Mouse (Mus musculus) forelimb bud, embryonic 11.5 days (tissue): ENCODE measurements around the gene Arhgap45.
A peak's percentile ranks its signal among the peaks of the same experiment; 100 is the strongest.

Experiments
- DNase-seq: peaks from one replicate; pipeline ENCODE4 v3.0.0-alpha.2; 2012; ENCODE audit warnings: low read depth, low spot score

The Arhgap45 gene

GRCm38 (mm10) chr10:80015583-80015982 lies 870 bp upstream of the Arhgap45 start:
- no peak for DNase-seq

GRCm38 (mm10) chr10:80016931-80017330 lies 478 bp downstream of the Arhgap45 start:
- DNase-seq: no peak

GRCm38 (mm10) chr10:80017361-80017760 lies 908 bp downstream of the Arhgap45 start:
- DNase-seq: no peak

- no peak for DNase-seq
These were observed 1.3 kb downstream of the Arhgap45 start for GRCm38 (mm10) chr10:80017771-80018170.

- DNase-seq: no peak
These were observed 2.4 kb downstream of the Arhgap45 start for GRCm38 (mm10) chr10:80018739-80019297.

- DNase-seq: peak; percentile 59
These were observed 3.1 kb downstream of the Arhgap45 start for GRCm38 (mm10) chr10:80019471-80020131.

- no peak for DNase-seq
These were observed 3.7 kb downstream of the Arhgap45 start for GRCm38 (mm10) chr10:80020191-80020590.

- DNase-seq: no peak
These were observed 4.3 kb downstream of the Arhgap45 start for GRCm38 (mm10) chr10:80020603-80021319.

GRCm38 (mm10) chr10:80021320-80021641 lies 4.8 kb downstream of the Arhgap45 start:
- no peak for DNase-seq

- DNase-seq: no peak
These were observed 5.7 kb downstream of the Arhgap45 start for GRCm38 (mm10) chr10:80022164-80022563.

- DNase-seq: no peak
These were observed 6.4 kb downstream of the Arhgap45 start for GRCm38 (mm10) chr10:80022806-80023205.

- DNase-seq: no peak
These were observed 7.3 kb downstream of the Arhgap45 start for GRCm38 (mm10) chr10:80023758-80024157.

GRCm38 (mm10) chr10:80024229-80025043 lies 8.0 kb downstream of the Arhgap45 start:
- DNase-seq: no peak

GRCm38 (mm10) chr10:80025044-80025347 lies 8.5 kb downstream of the Arhgap45 start:
- no peak for DNase-seq

- DNase-seq: no peak
These were observed 9.0 kb downstream of the Arhgap45 start for GRCm38 (mm10) chr10:80025463-80025862.

- no peak for DNase-seq
These were observed 9.4 kb downstream of the Arhgap45 start for GRCm38 (mm10) chr10:80025889-80026288.

GRCm38 (mm10) chr10:80027681-80028520 lies 11.4 kb downstream of the Arhgap45 start:
- no peak for DNase-seq

- no peak for DNase-seq
These were observed 12.0 kb downstream of the Arhgap45 start for GRCm38 (mm10) chr10:80028521-80028846.

- DNase-seq: no peak
These were observed 13.7 kb downstream of the Arhgap45 start for GRCm38 (mm10) chr10:80030191-80030590.

GRCm38 (mm10) chr10:80030736-80031135 lies 14.3 kb downstream of the Arhgap45 start:
- no peak for DNase-seq

- DNase-seq: no peak
These were observed 16.5 kb downstream of the Arhgap45 start for GRCm38 (mm10) chr10:80032799-80033480.
